Mouse (Mus musculus) embryonic facial prominence, embryonic 10.5 days (tissue): ENCODE results near the gene Zbtb7a. TPM values are rescaled to one million over a fixed set of nuclear protein-coding genes. Genes with fewer than 3 reads are reported as not detected.

Source experiments
- DNase-seq: peaks from one replicate; pipeline ENCODE4 v3.0.0-alpha.2; 2017; ENCODE audit warnings: low spot score
- H3K27ac ChIP-seq: fragments of 300-500 bp; sonication (generic); replicated peaks from 2 replicates; pipeline ENCODE4 v1.5.1; 2016; ENCODE audit warnings: mild to moderate bottlenecking
- H3K27me3 ChIP-seq: fragments of 300-500 bp; sonication (generic); replicated peaks from 2 replicates; pipeline ENCODE4 v1.6.1; 2016; ENCODE audit warnings: low read depth, mild to moderate bottlenecking; ENCODE audit not compliant: poor library complexity, severe bottlenecking
- H3K36me3 ChIP-seq: fragments of 300-500 bp; sonication (generic); replicated peaks from 2 replicates; pipeline ENCODE4 v1.6.1; 2016; ENCODE audit warnings: mild to moderate bottlenecking, moderate library complexity
- H3K4me1 ChIP-seq: fragments of 300-500 bp; sonication (generic); 2 replicates; pipeline ENCODE4 v1.6.1; 2016
- H3K4me3 ChIP-seq: fragments of 300-500 bp; sonication (generic); 2 replicates; pipeline ENCODE4 v1.5.1; 2016; ENCODE audit warnings: mild to moderate bottlenecking, moderate library complexity
- H3K9me3 ChIP-seq: fragments of 300-500 bp; sonication (generic); 2 replicates; pipeline ENCODE4 v1.6.1; 2016; ENCODE audit warnings: mild to moderate bottlenecking
- WGBS: fragments of 180-500 bp; shearing (Covaris S2); methylation state at CpG from one replicate; pipeline ENCODE4 v1.1.7; 2016; 5-methylcytosine and 5-hydroxymethylcytosine counted together
- microRNA-seq: library from miRNA; unstranded; fragments of <30 nt; microRNA quantifications from one replicate; pipeline ENCODE4, GENCODE M21; 2017
- polyA plus RNA-seq: library from polyadenylated mRNA; unstranded; fragments of >200 nt; fragmentation: Nextera tagmentation; extraction: Ambion mirVana; gene quantifications from 2 replicates; pipeline ENCODE4 v1.2.1, GENCODE M21; 2016

Zbtb7a gene
- polyA plus RNA-seq, 1 experiment from 2014 or later, result 11.7 TPM

DNA sequence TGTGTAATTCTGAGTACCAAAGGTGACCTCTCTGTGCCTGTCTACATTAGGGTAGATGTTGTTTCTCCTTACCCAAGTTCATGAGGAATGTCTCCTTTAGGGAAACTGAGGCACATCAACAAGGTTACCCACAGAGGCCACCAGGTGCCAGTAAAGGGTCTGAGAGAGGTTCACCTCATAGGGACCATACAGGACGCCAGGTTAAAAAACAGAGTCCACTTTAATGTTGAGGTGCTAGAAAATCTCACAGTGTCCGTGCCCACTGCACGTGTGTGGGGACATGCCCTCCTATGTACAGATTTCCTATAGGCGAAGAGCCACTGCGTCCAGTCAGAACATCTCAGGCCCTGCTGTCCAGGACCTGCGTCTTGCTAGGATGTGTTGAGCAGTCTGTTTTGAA, 64.0 kb downstream of the Zbtb7a start:
- no peak for DNase-seq
- Histone ChIP-seq H3K4me1 (peaks cover 12% of the 10 kb centered on the region), H3K36me3 (no peaks in the 10 kb centered on the region), H3K27me3 (peaks cover 63% of the 10 kb centered on the region), H3K27ac (no peak overlapping the region), H3K4me3 (no peak overlapping the region), H3K9me3 (no peaks in the 10 kb centered on the region)
- WGBS, result 84% methylated on average over 6 of the region's 6 CpGs

DNA sequence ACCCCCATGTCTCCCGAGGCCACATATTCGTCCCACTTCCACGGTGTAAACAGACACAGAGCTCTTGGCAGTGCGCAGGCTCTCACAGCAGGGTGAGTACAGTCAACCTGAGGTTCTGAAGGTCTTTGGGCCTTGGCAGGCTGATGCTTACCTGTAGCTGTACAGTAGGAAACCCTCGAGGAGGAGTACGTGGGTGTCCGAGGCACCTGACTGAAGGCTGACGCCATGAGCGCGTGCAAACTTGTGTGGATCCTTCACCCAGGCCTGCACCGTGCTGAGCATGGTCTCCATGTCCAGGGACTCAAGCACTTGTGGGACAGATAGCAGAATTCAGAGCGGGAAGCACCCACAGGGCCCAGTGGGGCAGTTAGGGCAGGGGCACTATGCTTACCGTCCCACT, 65.1 kb downstream of the Zbtb7a start:
- 86% methylated on average over 13 of the region's 13 CpGs for WGBS
- no peak for DNase-seq
- Histone ChIP-seq H3K4me1 (peaks cover 4% of the 10 kb centered on the region; the same call in 1 of the 2 replicates), H3K27ac (no peak overlapping the region), H3K36me3 (no peaks in the 10 kb centered on the region), H3K4me3 (no peak overlapping the region), H3K9me3 (no peaks in the 10 kb centered on the region), H3K27me3 (peaks cover 57% of the 10 kb centered on the region)

DNA sequence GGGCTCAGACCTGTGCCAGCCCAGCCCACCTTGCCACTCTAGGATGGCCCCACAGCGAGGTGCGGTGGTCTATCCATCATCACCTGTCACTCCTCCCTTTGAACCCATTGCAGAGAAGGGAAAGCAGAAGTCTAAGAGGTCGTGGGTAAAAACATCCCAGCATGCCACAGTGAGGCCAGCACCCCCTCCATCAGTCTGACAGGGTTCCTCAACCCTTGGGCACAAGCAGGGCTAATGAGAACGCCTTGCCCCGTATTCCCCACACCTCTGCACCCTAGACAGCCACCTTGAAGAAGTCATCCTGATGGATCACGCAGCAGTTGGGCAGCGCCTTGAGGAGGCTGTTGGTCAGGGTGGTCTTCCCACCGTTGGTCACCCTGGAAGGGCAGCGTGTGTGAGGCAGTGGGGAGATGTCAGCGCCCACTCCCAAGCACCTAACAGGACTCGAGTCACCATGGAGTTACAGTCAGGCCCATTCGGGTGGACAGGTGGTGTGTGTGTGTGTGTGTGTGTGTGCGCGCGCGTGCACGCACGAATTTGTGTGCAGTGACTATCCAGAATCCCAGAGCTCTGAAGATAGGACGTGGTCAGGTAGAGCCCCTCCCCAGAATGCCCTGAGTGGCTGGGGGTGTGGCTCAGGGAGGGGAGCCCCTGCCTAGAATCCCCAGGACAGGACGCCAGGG, 65.7 kb downstream of the Zbtb7a start:
- Histone ChIP-seq H3K4me3 (no peak overlapping the region), H3K27ac (no peak overlapping the region), H3K27me3 (peaks cover 51% of the 10 kb centered on the region), H3K36me3 (no peaks in the 10 kb centered on the region), H3K4me1 (peaks cover 4% of the 10 kb centered on the region; the same call in 1 of the 2 replicates), H3K9me3 (no peaks in the 10 kb centered on the region)
- 80% methylated on average over 20 of the region's 20 CpGs for WGBS
- DNase-seq, result no peak

GRCm38 (mm10) chr10:81201807-81202758, 67.1 kb downstream of the Zbtb7a start, which contains the start of gene Nmrk2:
Nmrk2 (minus strand) TSS chr10:81202051.
- H3K36me3 ChIP-seq, result no peaks in the 10 kb centered on the region
- H3K4me1 ChIP-seq, result peaks cover 4% of the 10 kb centered on the region; the same call in 1 of the 2 replicates
- H3K27me3 ChIP-seq, result peaks cover 38% of the 10 kb centered on the region
- WGBS, result 63% methylated on average over 13 of the region's 13 CpGs
- no peak for DNase-seq
- no peak within 1 kb of the TSS for H3K4me3 ChIP-seq
- no peaks in the 10 kb centered on the region for H3K9me3 ChIP-seq
- no peak within 1 kb of the TSS for H3K27ac ChIP-seq

Small RNA genes within 50 kb of the gene (microRNA-seq; reads per million reads assigned to microRNA genes)
- gene Mir5615-1 (not detected), gene Mir5615-2 (not detected)

Other genes with a start within 250 kb of the Zbtb7a start
- 349 and 359 TPM in 2 replicates for gene Timm13, start 234.3 kb upstream of the Zbtb7a start, polyA plus RNA-seq
- 82.7 and 83.1 TPM in 2 replicates for gene Lmnb2, start 217.0 kb upstream of the Zbtb7a start, polyA plus RNA-seq
- 6.5 and 6.8 TPM in 2 replicates for gene Gadd45b, start 205.1 kb upstream of the Zbtb7a start, polyA plus RNA-seq
- 6.5 and 6.7 TPM in 2 replicates for gene Gng7, start 120.3 kb upstream of the Zbtb7a start, polyA plus RNA-seq
- gene Diras1, start 109.6 kb upstream of the Zbtb7a start, polyA plus RNA-seq, result 1.4 and 1.9 TPM in 2 replicates
- 14.0 and 16.9 TPM in 2 replicates for gene Slc39a3, start 97.8 kb upstream of the Zbtb7a start, polyA plus RNA-seq
- 289 and 290 TPM in 2 replicates for gene Sgta, start 75.0 kb upstream of the Zbtb7a start, polyA plus RNA-seq
- gene Thop1, start 65.2 kb upstream of the Zbtb7a start, polyA plus RNA-seq, result 102 and 109 TPM in 2 replicates
- gene Creb3l3, start 36.3 kb upstream of the Zbtb7a start, polyA plus RNA-seq, result 0.60 TPM in 1 of 2 replicates, not detected in the other
- 222 and 225 TPM in 2 replicates for gene Map2k2, start 29.3 kb upstream of the Zbtb7a start, polyA plus RNA-seq
- gene Pias4, start 32.7 kb downstream of the Zbtb7a start, polyA plus RNA-seq, result 62.2 and 66.3 TPM in 2 replicates
- gene Eef2, start 41.4 kb downstream of the Zbtb7a start, polyA plus RNA-seq, result 564 and 572 TPM in 2 replicates
- 51.5 and 53.2 TPM in 2 replicates for gene Dapk3, start 47.8 kb downstream of the Zbtb7a start, polyA plus RNA-seq
- not detected in 2 replicates for gene 4930442H23Rik, start 48.6 kb downstream of the Zbtb7a start, polyA plus RNA-seq
- not detected in 2 replicates for gene Nmrk2, start 66.8 kb downstream of the Zbtb7a start, polyA plus RNA-seq
- gene Atcay, start 95.6 kb downstream of the Zbtb7a start, polyA plus RNA-seq, result 2.5 and 3.6 TPM in 2 replicates
- gene Zfr2, start 97.9 kb downstream of the Zbtb7a start, polyA plus RNA-seq, result 3.5 and 4.6 TPM in 2 replicates
- gene Matk, start 117.7 kb downstream of the Zbtb7a start, polyA plus RNA-seq, result 3.6 and 3.7 TPM in 2 replicates
- gene Mrpl54, start 131.7 kb downstream of the Zbtb7a start, polyA plus RNA-seq, result 223 and 237 TPM in 2 replicates
- gene Apba3, start 131.7 kb downstream of the Zbtb7a start, polyA plus RNA-seq, result 57.2 and 57.5 TPM in 2 replicates
- gene Tjp3, start 156.4 kb downstream of the Zbtb7a start, polyA plus RNA-seq, result 8.9 and 9.0 TPM in 2 replicates
- 72.2 and 72.4 TPM in 2 replicates for gene Pip5k1c, start 157.7 kb downstream of the Zbtb7a start, polyA plus RNA-seq
- 52.3 and 54.3 TPM in 2 replicates for gene Cactin, start 185.9 kb downstream of the Zbtb7a start, polyA plus RNA-seq
- 3.1 and 3.6 TPM in 2 replicates for gene Tbxa2r, start 193.5 kb downstream of the Zbtb7a start, polyA plus RNA-seq
- not detected in 2 replicates for gene Gipc3, start 208.0 kb downstream of the Zbtb7a start, polyA plus RNA-seq
- 114 and 122 TPM in 2 replicates for gene Hmg20b, start 215.3 kb downstream of the Zbtb7a start, polyA plus RNA-seq
- 7.8 and 8.3 TPM in 2 replicates for gene Mfsd12, start 222.3 kb downstream of the Zbtb7a start, polyA plus RNA-seq
- 0.47 and 0.76 TPM in 2 replicates for gene 4930404N11Rik, start 230.6 kb downstream of the Zbtb7a start, polyA plus RNA-seq
- gene Fzr1, start 243.3 kb downstream of the Zbtb7a start, polyA plus RNA-seq, result 134 and 142 TPM in 2 replicates
- 105 and 109 TPM in 2 replicates for gene Dohh, start 249.2 kb downstream of the Zbtb7a start, polyA plus RNA-seq
- gene Gm48551, start 249.2 kb downstream of the Zbtb7a start, polyA plus RNA-seq, result 2.7 TPM in 2 replicates